Mouse (Mus musculus) forebrain, embryonic 14.5 days (tissue): ENCODE measurements at regions not wholly inside any gene's neighbourhood (a gene's known extent, or its start where the extent isn't known, plus 50 kb on each side); places are given as distances from the start of the nearest gene placed in this dataset.
A peak's percentile ranks its signal among the peaks of the same experiment; 100 is the strongest.

ENCODE experiments used
- ATAC-seq: fragments of 200-750 bp; cut with Nextera tagmentation; 2 replicates; pipeline ENCODE4 v1.8.0; 2017; ENCODE audit warnings: mild to moderate bottlenecking, moderate library complexity
- DNase-seq: peaks from one replicate; pipeline ENCODE4 v3.0.0-alpha.2; 2015; ENCODE audit warnings: low spot score
- H3K27ac ChIP-seq: fragments of 300-500 bp; sonication (generic); 2 replicates; pipeline ENCODE4 v1.5.1; 2014; ENCODE audit warnings: low read depth, mild to moderate bottlenecking, control low read depth, low read length, moderate library complexity
- H3K27me3 ChIP-seq: fragments of 300-500 bp; sonication (generic); replicated peaks from 2 replicates; pipeline ENCODE4 v1.6.1; 2014; ENCODE audit warnings: low read length, control low read depth, mixed read lengths; ENCODE audit not compliant: control insufficient read depth, insufficient read depth
- H3K36me3 ChIP-seq: fragments of 300-500 bp; sonication (generic); 2 replicates; pipeline ENCODE4 v1.6.1; 2014; ENCODE audit warnings: low read length, control low read depth; ENCODE audit not compliant: control insufficient read depth, insufficient read depth
- H3K4me1 ChIP-seq: fragments of 300-500 bp; sonication (generic); 2 replicates; pipeline ENCODE4 v1.6.1; 2014; ENCODE audit warnings: antibody characterized with exemption, low read length, control low read depth; ENCODE audit not compliant: control insufficient read depth, insufficient read depth
- H3K4me2 ChIP-seq: fragments of 300-500 bp; sonication (generic); 2 replicates; pipeline ENCODE4 v1.6.1; 2014; ENCODE audit warnings: mild to moderate bottlenecking, control low read depth, low read length
- H3K4me3 ChIP-seq: fragments of 300-500 bp; sonication (generic); 2 replicates; pipeline ENCODE4 v1.5.1; 2014; ENCODE audit warnings: low read depth, low read length, control low read depth
- H3K9ac ChIP-seq: fragments of 300-500 bp; sonication (generic); 2 replicates; pipeline ENCODE4 v1.6.1; 2014; ENCODE audit warnings: mild to moderate bottlenecking, low read length, control low read depth, moderate library complexity
- H3K9me3 ChIP-seq: fragments of 300-500 bp; sonication (generic); replicated peaks from 2 replicates; pipeline ENCODE4 v1.6.1; 2016; ENCODE audit warnings: low read length, control low read depth, mixed read lengths; ENCODE audit not compliant: control insufficient read depth
- WGBS: fragments of 180-500 bp; shearing (Covaris S2); extraction: QIAGEN DNeasy Blood & Tissue Kit; methylation state at CpG from one replicate; pipeline ENCODE4 v1.1.7; 2014; 5-methylcytosine and 5-hydroxymethylcytosine counted together

- Histone ChIP-seq H3K4me3 (no peak overlapping the region), H3K9ac (no peak overlapping the region), H3K27me3 (no peaks in the 10 kb centered on the region), H3K27ac (no peak overlapping the region), H3K36me3 (no peaks in the 10 kb centered on the region), H3K4me2 (no peak overlapping the region), H3K4me1 (peaks cover 2% of the 10 kb centered on the region; the same call in 1 of the 2 replicates), H3K9me3 (no peaks in the 10 kb centered on the region)
- WGBS: 43% methylated on average over 2 of the region's 2 CpGs
- no peak for DNase-seq
- ATAC-seq: no peak
Measured at GRCm38 (mm10) chr3:16918374-16918773, 912.1 kb upstream of the Gm5150 start.

- ATAC-seq: no peak
- H3K4me3 ChIP-seq: no peak overlapping the region
- no peaks in the 10 kb centered on the region for H3K27me3 ChIP-seq
- no peaks in the 10 kb centered on the region for H3K9me3 ChIP-seq
- no peak overlapping the region for H3K4me2 ChIP-seq
- H3K36me3 ChIP-seq: no peaks in the 10 kb centered on the region
- H3K4me1 ChIP-seq: no peaks in the 10 kb centered on the region
- no peak for DNase-seq
- no peak overlapping the region for H3K9ac ChIP-seq
- WGBS: 76% methylated on average over 2 of the region's 2 CpGs
- H3K27ac ChIP-seq: no peak overlapping the region
Measured at GRCm38 (mm10) chr3:16916072-16916403, 909.8 kb upstream of the Gm5150 start.

DNA sequence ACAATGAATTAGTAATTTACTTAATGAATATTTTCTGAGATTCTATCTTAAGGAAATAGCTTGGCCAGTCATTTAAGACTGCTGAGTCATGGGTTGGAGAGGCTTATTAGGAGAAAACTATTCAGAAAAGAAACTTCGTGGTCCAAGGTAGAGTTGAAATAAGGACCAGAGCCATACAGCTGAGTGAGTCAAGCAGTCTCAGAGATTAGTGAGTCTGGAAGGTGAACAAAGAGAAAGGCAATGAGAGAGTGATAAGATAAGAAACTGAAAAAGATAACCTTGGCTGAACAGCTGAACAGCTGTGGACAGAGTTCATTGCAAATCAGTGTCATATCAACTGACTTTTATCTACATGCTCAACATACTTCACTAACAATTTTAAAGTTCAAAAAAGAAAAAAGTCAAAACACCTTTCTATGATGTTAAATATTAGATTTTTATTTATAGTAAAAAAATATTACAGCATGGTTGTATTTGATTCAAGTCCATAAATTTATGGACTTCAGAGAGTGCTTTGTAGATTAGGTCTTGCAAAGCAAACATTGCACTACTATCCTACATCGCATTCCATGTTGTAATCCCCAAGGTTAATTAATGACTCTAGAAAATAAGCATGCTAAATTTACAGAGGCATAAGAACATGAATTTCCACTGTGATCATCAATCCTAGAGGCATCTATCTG, 909.3 kb upstream of the Gm5150 start:
- Histone ChIP-seq H3K9ac (no peak overlapping the region), H3K36me3 (no peaks in the 10 kb centered on the region), H3K4me1 (no peaks in the 10 kb centered on the region), H3K27ac (no peak overlapping the region), H3K4me3 (no peak overlapping the region), H3K27me3 (no peaks in the 10 kb centered on the region), H3K4me2 (no peak overlapping the region), H3K9me3 (no peaks in the 10 kb centered on the region)
- ATAC-seq: no peak
- 86% methylated on average over 2 of the region's 2 CpGs for WGBS
- DNase-seq: no peak

DNA sequence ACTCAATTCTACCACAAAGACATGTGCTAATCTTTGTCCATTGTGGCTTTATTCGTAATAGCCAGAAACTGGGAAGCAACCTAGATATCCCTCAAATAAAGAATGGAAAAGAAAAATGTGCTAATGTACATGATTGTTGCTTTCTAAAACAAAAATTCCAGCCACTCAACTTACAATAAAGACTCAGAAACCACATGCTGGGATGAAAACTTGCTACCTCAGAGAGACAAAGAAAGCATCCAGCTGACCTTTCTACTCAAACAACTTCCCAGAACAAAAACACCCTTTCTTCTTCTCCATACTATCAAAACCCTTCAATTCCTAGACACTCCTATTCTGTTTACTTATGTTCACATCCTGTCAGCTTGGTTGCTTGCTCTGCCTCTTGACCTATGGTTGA, 881.9 kb upstream of the Gm5150 start:
- H3K4me3 ChIP-seq: no peak overlapping the region
- H3K4me2 ChIP-seq: no peak overlapping the region
- ATAC-seq: no peak
- H3K4me1 ChIP-seq: no peaks in the 10 kb centered on the region
- H3K27ac ChIP-seq: no peak overlapping the region
- H3K9ac ChIP-seq: no peak overlapping the region
- 88% methylated on average over 1 of the region's 1 CpGs for WGBS
- H3K27me3 ChIP-seq: no peaks in the 10 kb centered on the region
- H3K9me3 ChIP-seq: no peaks in the 10 kb centered on the region
- H3K36me3 ChIP-seq: no peaks in the 10 kb centered on the region
- DNase-seq: no peak

DNA sequence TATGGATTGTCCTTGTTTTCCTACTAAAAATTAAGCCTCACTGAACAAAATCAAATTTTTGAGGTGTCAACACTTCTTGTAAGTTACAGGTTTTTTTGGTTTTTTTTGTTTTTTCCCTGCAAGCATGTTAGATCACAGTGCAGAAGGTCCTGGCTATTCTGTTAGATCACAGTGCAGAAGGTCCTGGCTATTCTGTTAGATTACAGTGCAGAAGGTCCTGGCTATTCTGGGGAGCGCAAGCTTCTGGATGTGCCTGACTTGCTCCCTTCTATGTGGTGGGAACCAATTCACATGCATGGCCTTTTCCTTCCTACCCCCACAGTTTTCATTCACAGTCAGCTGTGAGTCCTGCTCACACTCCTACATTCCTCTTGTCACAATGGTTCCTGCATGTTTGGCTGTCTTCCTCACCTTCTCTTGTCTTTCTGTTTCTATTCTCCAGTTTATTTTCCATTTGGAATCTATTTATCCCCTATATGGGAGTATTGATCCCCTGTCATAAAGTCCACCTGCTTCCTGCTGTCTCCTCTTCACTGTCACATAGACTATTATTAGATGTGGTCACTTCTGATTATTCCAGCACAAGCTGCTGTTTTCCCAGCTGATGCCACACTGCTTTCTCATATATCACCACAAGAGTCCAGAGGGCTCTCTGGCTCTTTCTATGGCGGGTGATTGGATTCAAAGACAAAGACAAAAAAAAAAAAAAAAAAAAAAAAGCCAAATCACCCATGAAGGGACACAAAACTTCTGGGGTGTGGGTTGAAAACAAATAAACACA, 866.3 kb upstream of the Gm5150 start:
- DNase-seq (no peak), ATAC-seq (no peak)
- Histone ChIP-seq H3K36me3 (no peaks in the 10 kb centered on the region), H3K27me3 (no peaks in the 10 kb centered on the region), H3K9ac (no peak overlapping the region), H3K4me2 (no peak overlapping the region), H3K27ac (no peak overlapping the region; the same call in 1 of the 2 replicates), H3K4me3 (no peak overlapping the region), H3K4me1 (no peaks in the 10 kb centered on the region), H3K9me3 (no peaks in the 10 kb centered on the region)
- 75% methylated on average over 2 of the region's 2 CpGs for WGBS

GRCm38 (mm10) chr3:16860034-16860433, 853.8 kb upstream of the Gm5150 start:
- Histone ChIP-seq H3K27ac (no peak overlapping the region), H3K4me1 (peaks cover 3% of the 10 kb centered on the region; the same call in 1 of the 2 replicates), H3K4me3 (no peak overlapping the region), H3K36me3 (no peaks in the 10 kb centered on the region), H3K4me2 (no peak overlapping the region), H3K27me3 (no peaks in the 10 kb centered on the region), H3K9ac (no peak overlapping the region), H3K9me3 (no peaks in the 10 kb centered on the region)
- ATAC-seq (no peak), DNase-seq (no peak)
- WGBS: 60% methylated on average over 1 of the region's 1 CpGs

GRCm38 (mm10) chr3:16858931-16859330, 852.7 kb upstream of the Gm5150 start:
- ATAC-seq: no peak
- 70% methylated on average over 2 of the region's 2 CpGs for WGBS

GRCm38 (mm10) chr3:16855251-16855650, 849.0 kb upstream of the Gm5150 start:
- Histone ChIP-seq H3K4me2 (no peak overlapping the region), H3K27ac (no peak overlapping the region), H3K36me3 (no peaks in the 10 kb centered on the region), H3K4me3 (no peak overlapping the region), H3K9me3 (no peaks in the 10 kb centered on the region), H3K4me1 (peaks cover 3% of the 10 kb centered on the region; the same call in 1 of the 2 replicates), H3K9ac (no peak overlapping the region), H3K27me3 (no peaks in the 10 kb centered on the region)
- no peak for ATAC-seq
- peak; percentile 29 for DNase-seq
- WGBS: 67% methylated on average over 2 of the region's 2 CpGs

More at GRCm38 (mm10) chr3:16858931-16859330, 852.7 kb upstream of the Gm5150 start:
- no peak overlapping the region for H3K9ac ChIP-seq
- no peaks in the 10 kb centered on the region for H3K9me3 ChIP-seq
- H3K36me3 ChIP-seq: no peaks in the 10 kb centered on the region
- DNase-seq: no peak
- H3K27me3 ChIP-seq: no peaks in the 10 kb centered on the region
- H3K4me3 ChIP-seq: no peak overlapping the region
- no peak overlapping the region for H3K27ac ChIP-seq
- no peak overlapping the region for H3K4me2 ChIP-seq
- peaks cover 3% of the 10 kb centered on the region; the same call in 1 of the 2 replicates for H3K4me1 ChIP-seq

- DNase-seq (peak; percentile 46), ATAC-seq (peak; percentile 57; the same call in 1 of the 2 replicates)
- H3K9me3 ChIP-seq: no peaks in the 10 kb centered on the region
- 46% methylated on average over 5 of the region's 5 CpGs for WGBS
- no peak overlapping the region for H3K9ac ChIP-seq
- no peak overlapping the region for H3K4me3 ChIP-seq
- H3K36me3 ChIP-seq: no peaks in the 10 kb centered on the region
- no peaks in the 10 kb centered on the region for H3K27me3 ChIP-seq
- peak overlapping the region; percentile 6; the same call in 1 of the 2 replicates for H3K27ac ChIP-seq
- peaks cover 3% of the 10 kb centered on the region; the same call in 1 of the 2 replicates for H3K4me1 ChIP-seq
- no peak overlapping the region for H3K4me2 ChIP-seq
Measured at GRCm38 (mm10) chr3:16853992-16854391, 847.8 kb upstream of the Gm5150 start.
